Mouse (Mus musculus) cerebellum, postnatal 14 days (tissue): ENCODE results near the gene Mcub.

Experiments used
- DNase-seq, 2 experiments: peaks; one replicate each; pipeline ENCODE4 v3.0.0; 2021; ENCODE audit warnings: mixed read lengths in 2 of 2

Gene Mcub

DNA sequence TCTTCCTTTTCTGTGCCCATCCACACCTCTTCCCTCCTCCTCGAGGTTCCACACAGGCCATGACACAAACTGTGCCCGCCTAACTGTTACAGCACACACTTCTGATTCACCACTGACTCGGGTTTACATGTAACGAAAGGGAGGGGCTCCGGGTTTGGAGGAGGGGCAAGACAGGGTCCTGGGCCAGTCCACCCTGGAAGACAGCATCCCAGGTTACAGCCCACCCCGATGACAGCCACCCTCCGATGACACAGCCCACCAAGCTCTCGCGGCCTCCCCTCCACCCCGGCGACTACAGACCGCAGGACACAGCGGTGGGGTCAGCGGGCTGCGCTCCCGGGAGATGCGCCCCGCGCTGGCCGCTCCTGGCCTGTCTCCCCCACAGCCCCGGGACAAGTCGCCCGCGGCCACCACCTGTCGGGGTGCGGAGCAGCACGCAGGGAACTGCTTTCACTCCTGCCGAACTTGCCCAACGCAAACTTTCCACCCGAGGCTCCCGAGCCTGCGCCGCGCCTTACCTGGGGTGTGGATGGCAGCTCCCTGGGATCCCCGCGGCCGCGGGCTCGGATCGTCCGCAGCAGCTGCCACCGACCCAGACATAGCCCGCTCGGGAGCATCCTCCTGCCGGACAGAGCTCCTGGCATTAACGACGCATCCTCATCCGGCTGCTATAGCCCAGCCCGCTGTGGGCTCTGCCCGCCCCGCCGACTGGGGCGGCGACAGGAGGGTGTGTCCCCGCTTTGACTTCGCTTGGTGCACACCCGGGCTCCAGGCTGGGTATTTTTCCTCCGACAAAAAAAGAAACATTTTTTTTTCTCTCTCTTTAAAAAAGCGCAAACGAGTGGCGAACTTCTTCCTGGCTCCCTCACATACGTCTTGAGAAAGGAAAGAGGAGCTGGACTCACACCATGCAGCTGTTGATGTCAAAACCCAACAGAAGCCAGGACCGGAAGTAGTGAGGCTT lies at the start of gene Mcub:
Gene Mcub (minus strand): TSS at position 775 of the 964 bp plus-strand sequence.
- DNase-seq: peak; percentile 6 to 14

DNA sequence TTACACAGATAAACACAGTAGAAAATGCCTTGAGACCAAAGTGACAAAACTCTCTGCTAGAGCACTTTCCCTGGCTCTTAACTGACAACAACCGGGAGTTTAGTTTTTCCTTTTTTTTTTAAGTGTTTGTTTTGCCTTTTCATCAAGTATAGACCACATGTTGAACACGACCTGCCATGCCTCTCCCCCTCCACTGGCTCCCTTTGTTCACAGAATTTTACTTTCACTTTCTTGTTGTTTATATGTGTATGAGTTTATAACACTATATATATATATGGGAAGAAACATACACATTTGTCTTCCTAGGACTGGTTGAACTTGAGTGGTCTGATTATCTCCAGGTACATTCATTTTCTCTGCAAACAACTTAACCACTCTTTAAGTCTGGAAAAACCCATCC lies 42.9 kb upstream of the Mcub start:
- no peak for DNase-seq

GRCm38 (mm10) chr3:130011236-130011635 lies 41.2 kb upstream of the Mcub start:
- DNase-seq: no peak

GRCm38 (mm10) chr3:130006141-130006540 lies 36.1 kb upstream of the Mcub start:
- no peak for DNase-seq

DNA sequence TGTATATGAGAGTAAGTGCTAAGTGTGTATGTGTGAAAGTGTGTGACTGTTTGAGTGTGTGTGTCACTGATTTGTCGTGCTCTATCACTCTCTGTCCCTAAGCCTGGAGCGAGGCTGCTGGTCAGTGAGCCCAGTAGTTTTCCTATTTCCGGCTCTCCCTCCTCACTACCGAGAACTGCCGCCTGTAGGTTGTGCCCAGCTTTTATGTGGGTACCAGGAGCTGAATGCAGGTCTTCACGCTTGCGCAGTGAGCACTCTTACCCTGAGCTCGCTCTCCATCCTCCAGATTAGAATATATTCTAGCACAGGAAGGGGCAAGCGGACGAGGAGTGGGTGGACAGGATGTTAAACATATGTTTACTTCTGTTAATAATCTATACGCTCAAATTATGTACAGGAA lies 30.9 kb upstream of the Mcub start:
- no peak for DNase-seq

DNA sequence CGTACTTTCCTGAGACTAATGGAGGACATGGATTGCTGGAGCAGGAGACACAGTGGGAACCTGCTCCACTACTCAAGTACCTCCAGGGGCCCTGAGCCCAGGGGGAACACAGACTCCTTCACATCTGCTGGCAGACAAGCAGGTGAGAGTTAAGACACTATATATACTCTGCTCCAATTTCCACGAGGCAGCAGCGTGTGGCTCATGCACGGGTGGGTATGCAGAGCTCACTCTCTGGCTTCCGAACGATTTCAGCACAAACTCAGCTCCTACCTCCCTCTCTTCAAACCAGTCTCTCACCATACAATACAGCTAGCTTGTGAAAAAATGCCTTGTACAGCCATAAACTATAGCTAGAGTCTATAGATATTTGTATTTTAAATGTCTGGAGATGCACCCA lies 28.5 kb upstream of the Mcub start:
- DNase-seq: no peak

DNA sequence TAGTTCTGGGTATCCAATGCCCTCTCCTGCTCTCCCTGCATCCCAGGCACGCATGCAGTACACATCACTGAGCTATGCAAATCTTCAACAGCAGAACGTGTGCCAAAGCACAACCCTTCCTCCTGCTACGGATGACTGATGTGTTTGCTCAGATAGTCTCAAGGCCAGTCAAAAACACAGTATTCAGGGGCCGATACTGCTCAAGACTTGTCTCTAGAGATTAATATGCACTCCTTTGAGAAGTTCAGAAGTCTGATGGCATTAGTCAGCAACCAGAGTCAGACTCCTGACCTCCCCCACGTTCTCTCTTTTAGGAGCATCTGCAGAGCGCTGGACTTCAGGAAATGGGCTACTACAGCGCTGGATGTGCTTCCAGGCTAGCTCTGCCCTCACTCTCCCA lies 28.0 kb upstream of the Mcub start:
- no peak for DNase-seq

DNA sequence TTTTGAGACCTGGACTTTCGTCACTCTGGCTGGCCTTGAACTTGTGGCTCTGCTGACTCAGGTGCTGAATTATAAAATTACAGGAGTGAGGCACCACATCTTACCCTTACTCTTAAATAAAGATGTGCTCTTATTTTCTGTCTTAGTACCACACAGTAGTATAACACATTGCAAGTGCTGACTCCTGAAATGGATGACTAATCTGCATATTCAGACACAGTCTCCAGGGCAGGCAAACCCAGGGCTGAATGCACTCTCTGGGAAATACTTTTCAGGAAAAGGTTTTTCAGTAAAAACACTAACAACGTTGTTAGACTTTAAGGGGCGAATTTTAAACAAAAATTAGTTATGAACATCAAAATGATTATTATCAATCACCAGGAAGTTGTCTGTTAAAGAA lies 27.3 kb upstream of the Mcub start:
- no peak for DNase-seq

DNA sequence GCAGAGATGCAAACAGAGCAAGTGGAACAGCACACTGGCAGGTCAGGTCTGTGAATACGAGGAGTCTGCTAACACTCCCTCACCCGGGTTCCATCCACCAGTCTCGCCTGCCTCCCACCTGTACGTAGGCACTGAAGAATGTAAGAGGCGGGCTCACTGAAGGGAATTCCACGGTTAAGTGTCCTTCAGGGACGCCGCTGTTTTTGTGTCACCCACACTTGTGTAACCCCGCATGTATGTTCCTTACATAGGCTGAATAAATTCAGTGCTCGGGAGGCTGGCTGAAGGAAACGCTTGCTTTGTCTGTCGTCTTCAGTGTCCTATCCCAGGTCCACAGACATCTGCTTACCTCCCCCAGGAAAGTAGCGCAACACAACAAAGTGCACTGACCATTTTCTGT lies 17.3 kb upstream of the Mcub start:
- no peak for DNase-seq

DNA sequence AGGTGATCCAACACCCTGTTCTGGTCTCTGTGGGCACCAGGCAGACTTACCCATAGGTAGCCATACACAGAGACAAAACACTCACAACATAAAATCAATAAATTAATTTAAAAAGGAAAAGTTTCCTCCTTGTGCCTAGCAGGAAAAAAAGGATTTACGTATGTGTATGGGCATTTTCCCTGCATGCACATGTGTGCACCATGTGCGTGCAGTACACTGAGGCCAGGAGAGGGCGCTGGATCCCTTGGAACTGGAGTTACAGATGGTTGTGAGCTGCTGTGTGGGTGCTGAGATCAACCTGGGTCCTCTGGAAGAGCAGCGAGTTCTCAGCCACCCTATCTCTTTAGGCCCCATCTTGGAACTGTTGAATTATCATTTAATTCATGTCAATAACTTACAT lies 15.3 kb upstream of the Mcub start:
- DNase-seq: peak; percentile 10 to 18

DNA sequence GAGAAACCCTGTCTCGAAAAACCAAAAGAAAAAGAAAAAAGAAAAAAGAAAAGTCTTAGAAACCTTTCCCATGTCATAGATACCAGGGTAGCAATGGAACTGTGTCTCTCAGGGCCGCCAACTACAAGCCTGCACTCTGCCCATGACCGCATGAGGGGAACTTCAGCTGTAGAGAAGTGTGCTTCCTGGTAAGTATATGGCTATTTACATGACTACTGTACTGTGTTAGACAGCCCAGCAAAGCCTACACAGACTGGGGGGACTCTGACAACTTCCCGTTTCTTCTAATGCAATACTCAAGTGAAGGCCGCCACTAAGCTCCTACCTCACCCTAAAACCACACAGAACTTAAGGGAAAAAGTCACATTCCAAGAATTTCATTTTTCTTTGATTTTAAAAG lies 14.8 kb upstream of the Mcub start:
- no peak for DNase-seq

DNA sequence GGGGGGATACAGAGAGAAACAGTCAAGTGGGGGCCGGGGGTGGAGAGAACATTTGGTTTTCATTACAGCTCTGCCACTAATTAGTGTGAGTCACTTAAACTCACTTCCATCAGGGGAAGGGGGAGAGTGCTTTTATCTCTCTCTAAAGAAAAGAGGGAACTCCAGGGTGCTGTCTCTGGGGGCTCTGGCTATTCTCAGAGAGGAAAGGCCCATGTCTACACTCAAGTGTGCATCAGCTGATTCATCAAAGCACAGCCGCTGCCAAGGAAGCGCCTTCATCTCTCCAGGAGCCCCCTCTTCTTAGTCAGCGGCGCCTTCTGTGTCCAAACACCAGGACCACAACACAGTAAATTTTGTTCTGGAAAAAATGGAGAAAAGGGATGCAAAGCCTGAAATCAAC lies 12.3 kb upstream of the Mcub start:
- DNase-seq: no peak

- DNase-seq: no peak
These were observed 11.8 kb upstream of the Mcub start for GRCm38 (mm10) chr3:129981756-129982155.

DNA sequence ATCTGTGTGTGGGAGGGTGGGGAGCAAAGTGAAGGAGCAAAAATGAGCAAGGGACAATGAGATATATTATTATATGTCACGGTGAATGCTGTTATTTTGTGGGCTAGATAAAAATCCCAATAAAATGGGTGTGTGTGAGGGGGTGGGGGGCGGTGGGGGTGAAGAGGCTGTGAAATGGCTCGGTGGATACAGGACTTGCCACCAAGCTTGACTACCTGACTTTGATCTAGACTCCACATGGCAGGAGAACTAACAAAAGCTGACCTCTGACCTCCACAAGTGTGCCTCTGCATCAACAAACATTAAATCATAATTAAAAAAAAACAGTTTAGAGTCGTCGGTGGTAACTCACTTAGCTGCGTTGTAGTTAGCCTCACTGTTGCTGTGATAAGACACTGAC lies 9.5 kb upstream of the Mcub start:
- no peak for DNase-seq

DNA sequence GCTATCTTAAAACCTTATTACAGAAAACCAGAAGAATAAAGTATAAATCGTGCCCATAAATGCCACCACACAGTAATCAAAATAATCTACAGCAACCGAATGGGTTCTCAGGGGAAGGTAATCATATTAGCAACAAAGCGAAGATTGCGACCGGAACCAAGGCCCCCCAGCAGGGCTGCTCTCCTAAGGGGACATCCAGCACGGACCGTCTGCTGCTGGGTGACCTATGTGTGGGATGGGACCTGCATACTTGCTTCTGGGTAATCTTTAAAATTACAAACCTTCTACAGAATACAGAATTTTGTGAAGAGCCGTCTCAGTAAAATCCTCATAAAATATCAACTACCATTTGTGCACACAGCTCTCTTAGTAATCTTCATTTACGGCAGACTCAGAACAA lies 8.7 kb upstream of the Mcub start:
- no peak for DNase-seq

- no peak for DNase-seq
These were observed 6.3 kb upstream of the Mcub start for GRCm38 (mm10) chr3:129976317-129976716.

DNA sequence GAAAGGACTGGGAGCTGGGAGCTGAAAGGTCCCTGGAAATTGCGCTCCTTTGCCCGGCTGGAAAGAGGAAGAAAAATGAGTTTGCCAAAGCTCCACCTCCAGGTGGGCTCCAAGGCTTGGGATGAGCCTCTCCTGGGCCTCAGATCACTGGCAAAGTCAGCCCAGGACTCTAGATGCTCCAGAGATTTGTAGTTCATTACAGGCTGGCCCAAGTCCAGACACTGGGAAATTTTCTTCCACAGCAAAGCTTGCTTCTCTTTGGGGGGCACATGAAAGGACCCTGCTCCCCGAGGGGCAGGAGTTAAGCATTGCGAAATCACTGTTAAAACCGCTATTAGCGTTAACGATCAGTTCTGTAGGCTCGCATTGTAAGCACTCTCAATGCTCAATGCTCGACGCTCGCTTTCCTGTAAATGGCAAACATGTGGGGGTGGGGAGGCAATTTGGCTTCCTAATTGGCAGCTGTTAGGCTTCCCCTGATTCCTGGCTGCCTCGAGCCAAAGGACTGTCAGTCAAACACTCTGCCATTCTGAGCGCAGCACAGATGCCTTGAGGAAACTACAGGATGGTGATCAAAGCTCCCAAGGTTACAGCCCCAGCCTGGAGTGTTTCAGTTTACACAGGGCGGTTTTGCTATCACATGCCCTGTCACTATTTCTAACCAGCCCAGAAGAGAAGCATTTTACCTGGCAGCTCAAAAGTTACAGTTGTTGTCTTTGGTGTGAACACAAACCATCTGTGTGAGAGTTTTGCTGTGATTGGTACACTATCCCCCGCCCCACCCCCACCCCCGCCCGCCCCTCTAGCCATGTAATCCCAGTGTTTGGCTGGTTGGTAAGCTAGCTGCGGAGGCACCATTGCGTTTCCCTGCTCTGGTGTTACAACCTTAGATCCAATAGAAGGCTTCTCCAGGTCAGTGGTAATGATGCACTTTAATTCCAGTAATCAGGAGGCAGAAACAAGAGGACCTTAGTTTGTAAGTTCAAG lies 816 bp upstream of the Mcub start:
- DNase-seq: peak; percentile 49 to 62

- no peak for DNase-seq
These were observed 975 bp downstream of the Mcub start for GRCm38 (mm10) chr3:129969031-129969430.

- no peak for DNase-seq
These were observed 2.1 kb downstream of the Mcub start for GRCm38 (mm10) chr3:129967874-129968273.

GRCm38 (mm10) chr3:129964681-129965080 lies 5.3 kb downstream of the Mcub start:
- no peak for DNase-seq

DNA sequence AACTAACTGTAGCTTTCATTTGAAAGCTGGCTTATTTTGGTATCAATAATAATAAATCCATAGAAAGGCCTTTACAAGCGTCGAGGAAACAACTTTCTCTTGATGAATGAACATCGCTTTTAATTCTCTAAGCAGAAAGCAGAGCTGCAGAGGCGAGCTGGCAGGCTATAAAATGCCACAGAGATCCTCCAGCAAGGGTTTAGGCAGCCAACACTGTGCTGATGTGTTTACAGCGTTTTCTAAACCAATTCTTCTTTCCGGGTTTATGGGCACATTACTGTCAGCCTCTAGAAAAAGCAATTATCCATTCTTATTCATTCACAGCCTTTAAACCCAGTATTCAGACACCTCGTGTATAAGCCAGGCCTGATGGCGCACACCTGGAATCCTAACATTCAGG lies 7.5 kb downstream of the Mcub start:
- DNase-seq: no peak

- no peak for DNase-seq
These were observed 16.7 kb downstream of the Mcub start for GRCm38 (mm10) chr3:129953296-129953695.

- no peak for DNase-seq
These were observed 20.7 kb downstream of the Mcub start for GRCm38 (mm10) chr3:129949158-129949773.
